Mouse (Mus musculus): ENCODE results near the gene Prkag2. TPM values are rescaled to one million over a fixed set of nuclear protein-coding genes. Genes with fewer than 3 reads are reported as not detected.

Gene Prkag2
- polyA plus RNA-seq, 1 experiment = 6.2 TPM

- H3K4me3 ChIP-seq (ENCODE audit: insufficient read depth, poor library complexity, severe bottlenecking) = no peak overlapping the region
- TF ChIP-seq MYOD1 (IDR thresholded peaks at IDR 0.05; ENCODE audit: control insufficient read depth, insufficient read length, low read depth) (peak; percentile 75), CEBPB (IDR thresholded peaks at IDR 0.05; ENCODE audit: low read depth) (no peak), MYOG (IDR thresholded peaks at IDR 0.05; ENCODE audit: control insufficient read depth, extremely low read depth, insufficient read length) (no peak), MAX (IDR thresholded peaks at IDR 0.05) (peak; percentile 78), CTCF (IDR thresholded peaks at IDR 0.05; ENCODE audit: control insufficient read depth, insufficient read depth, insufficient read length) (peak; percentile 88), FOSL1 (IDR thresholded peaks at IDR 0.05; ENCODE audit: insufficient read depth, low read length, poor library complexity, severe bottlenecking) (peak; percentile 64), USF1 (IDR thresholded peaks at IDR 0.05; ENCODE audit: low read depth) (no peak)
- H3K36me3 ChIP-seq (ENCODE audit: control insufficient read depth, insufficient read depth) = no peaks in the 10 kb centered on the region
- H3K27me3 ChIP-seq (ENCODE audit: control insufficient read depth, insufficient read depth, insufficient read length) = no peaks in the 10 kb centered on the region
- no peaks in the 10 kb centered on the region for H3K79me3 ChIP-seq (ENCODE audit: low read depth)
- no peak overlapping the region for H3ac ChIP-seq (ENCODE audit: control insufficient read depth, insufficient read length, low read depth)
- no peaks in the 10 kb centered on the region for H3K79me2 ChIP-seq (ENCODE audit: control insufficient read depth, insufficient read depth)
Measured at GRCm38 (mm10) chr5:25006848-25007247, 93.6 kb downstream of the Prkag2 start.

- Histone ChIP-seq H3K79me2 (ENCODE audit: control insufficient read depth, insufficient read depth) (no peaks in the 10 kb centered on the region), H3ac (ENCODE audit: control insufficient read depth, insufficient read length, low read depth) (no peak overlapping the region), H3K4me3 (ENCODE audit: insufficient read depth, poor library complexity, severe bottlenecking) (no peak overlapping the region), H3K79me3 (ENCODE audit: low read depth) (no peaks in the 10 kb centered on the region), H3K27me3 (ENCODE audit: control insufficient read depth, insufficient read depth, insufficient read length) (no peaks in the 10 kb centered on the region), H3K36me3 (ENCODE audit: control insufficient read depth, insufficient read depth) (no peaks in the 10 kb centered on the region)
- TF ChIP-seq FOSL1 (IDR thresholded peaks at IDR 0.05; ENCODE audit: insufficient read depth, low read length, poor library complexity, severe bottlenecking) (no peak), MYOD1 (IDR thresholded peaks at IDR 0.05; ENCODE audit: control insufficient read depth, insufficient read length, low read depth) (no peak), MAX (IDR thresholded peaks at IDR 0.05) (no peak), USF1 (IDR thresholded peaks at IDR 0.05; ENCODE audit: low read depth) (no peak), CEBPB (IDR thresholded peaks at IDR 0.05; ENCODE audit: low read depth) (no peak), CTCF (IDR thresholded peaks at IDR 0.05; ENCODE audit: control insufficient read depth, insufficient read depth, insufficient read length) (no peak), MYOG (IDR thresholded peaks at IDR 0.05; ENCODE audit: control insufficient read depth, extremely low read depth, insufficient read length) (no peak)
Measured at GRCm38 (mm10) chr5:25005532-25006129, 94.8 kb downstream of the Prkag2 start.

GRCm38 (mm10) chr5:25001391-25001794 lies 99.0 kb downstream of the Prkag2 start:
- no peaks in the 10 kb centered on the region for H3K79me2 ChIP-seq (ENCODE audit: control insufficient read depth, insufficient read depth)
- H3K4me3 ChIP-seq (ENCODE audit: insufficient read depth, poor library complexity, severe bottlenecking) = no peak overlapping the region
- H3K36me3 ChIP-seq (ENCODE audit: control insufficient read depth, insufficient read depth) = no peaks in the 10 kb centered on the region
- H3K79me3 ChIP-seq (ENCODE audit: low read depth) = no peaks in the 10 kb centered on the region
- H3K27me3 ChIP-seq (ENCODE audit: control insufficient read depth, insufficient read depth, insufficient read length) = no peaks in the 10 kb centered on the region
- no peak overlapping the region for H3ac ChIP-seq (ENCODE audit: control insufficient read depth, insufficient read length, low read depth)
- TF ChIP-seq CEBPB (IDR thresholded peaks at IDR 0.05; ENCODE audit: low read depth) (peak; percentile 9), MAX (IDR thresholded peaks at IDR 0.05) (no peak)

- no peaks in the 10 kb centered on the region for H3K27me3 ChIP-seq (ENCODE audit: control insufficient read depth, insufficient read depth, insufficient read length)
- no peak overlapping the region for H3K4me3 ChIP-seq (ENCODE audit: insufficient read depth, poor library complexity, severe bottlenecking)
- H3ac ChIP-seq (ENCODE audit: control insufficient read depth, insufficient read length, low read depth) = no peak overlapping the region
- no peaks in the 10 kb centered on the region for H3K79me2 ChIP-seq (ENCODE audit: control insufficient read depth, insufficient read depth)
- no peak for TF ChIP-seq CEBPB (IDR thresholded peaks at IDR 0.05; ENCODE audit: low read depth)
- no peak for TF ChIP-seq FOSL1 (IDR thresholded peaks at IDR 0.05; ENCODE audit: insufficient read depth, low read length, poor library complexity, severe bottlenecking)
- TF ChIP-seq CTCF (IDR thresholded peaks at IDR 0.05; ENCODE audit: control insufficient read depth, insufficient read depth, insufficient read length) = no peak
- no peak for TF ChIP-seq MAX (IDR thresholded peaks at IDR 0.05)
- TF ChIP-seq MYOD1 (IDR thresholded peaks at IDR 0.05; ENCODE audit: control insufficient read depth, insufficient read length, low read depth) = no peak
- TF ChIP-seq USF1 (IDR thresholded peaks at IDR 0.05; ENCODE audit: low read depth) = no peak
- TF ChIP-seq MYOG (IDR thresholded peaks at IDR 0.05; ENCODE audit: control insufficient read depth, extremely low read depth, insufficient read length) = no peak
- no peaks in the 10 kb centered on the region for H3K36me3 ChIP-seq (ENCODE audit: control insufficient read depth, insufficient read depth)
- H3K79me3 ChIP-seq (ENCODE audit: low read depth) = no peaks in the 10 kb centered on the region
Measured at GRCm38 (mm10) chr5:24999351-24999750, 101.1 kb downstream of the Prkag2 start.

GRCm38 (mm10) chr5:24995576-24996100 lies 104.8 kb downstream of the Prkag2 start:
- no peaks in the 10 kb centered on the region for H3K79me3 ChIP-seq (ENCODE audit: low read depth)
- H3K4me3 ChIP-seq (ENCODE audit: insufficient read depth, poor library complexity, severe bottlenecking) = no peak overlapping the region
- TF ChIP-seq CTCF (IDR thresholded peaks at IDR 0.05; ENCODE audit: control insufficient read depth, insufficient read depth, insufficient read length) (no peak), USF1 (IDR thresholded peaks at IDR 0.05; ENCODE audit: low read depth) (peak; percentile 15), CEBPB (IDR thresholded peaks at IDR 0.05; ENCODE audit: low read depth) (no peak)
- H3K36me3 ChIP-seq (ENCODE audit: control insufficient read depth, insufficient read depth) = no peaks in the 10 kb centered on the region
- H3ac ChIP-seq (ENCODE audit: control insufficient read depth, insufficient read length, low read depth) = peak overlapping the region; percentile 39
- H3K79me2 ChIP-seq (ENCODE audit: control insufficient read depth, insufficient read depth) = no peaks in the 10 kb centered on the region
- no peaks in the 10 kb centered on the region for H3K27me3 ChIP-seq (ENCODE audit: control insufficient read depth, insufficient read depth, insufficient read length)

- H3K27me3 ChIP-seq (ENCODE audit: control insufficient read depth, insufficient read depth, insufficient read length) = no peaks in the 10 kb centered on the region
- H3K36me3 ChIP-seq (ENCODE audit: control insufficient read depth, insufficient read depth) = no peaks in the 10 kb centered on the region
- no peak overlapping the region for H3K4me3 ChIP-seq (ENCODE audit: insufficient read depth, poor library complexity, severe bottlenecking)
- H3K79me3 ChIP-seq (ENCODE audit: low read depth) = no peaks in the 10 kb centered on the region
- H3K79me2 ChIP-seq (ENCODE audit: control insufficient read depth, insufficient read depth) = no peaks in the 10 kb centered on the region
- TF ChIP-seq MAX (IDR thresholded peaks at IDR 0.05) = no peak
- no peak for TF ChIP-seq USF1 (IDR thresholded peaks at IDR 0.05; ENCODE audit: low read depth)
- no peak for TF ChIP-seq MYOD1 (IDR thresholded peaks at IDR 0.05; ENCODE audit: control insufficient read depth, insufficient read length, low read depth)
- TF ChIP-seq FOSL1 (IDR thresholded peaks at IDR 0.05; ENCODE audit: insufficient read depth, low read length, poor library complexity, severe bottlenecking) = no peak
- no peak for TF ChIP-seq CTCF (IDR thresholded peaks at IDR 0.05; ENCODE audit: control insufficient read depth, insufficient read depth, insufficient read length)
- no peak for TF ChIP-seq CEBPB (IDR thresholded peaks at IDR 0.05; ENCODE audit: low read depth)
- no peak for TF ChIP-seq MYOG (IDR thresholded peaks at IDR 0.05; ENCODE audit: control insufficient read depth, extremely low read depth, insufficient read length)
- H3ac ChIP-seq (ENCODE audit: control insufficient read depth, insufficient read length, low read depth) = no peak overlapping the region
Measured at GRCm38 (mm10) chr5:24993190-24993589, 107.3 kb downstream of the Prkag2 start.
